Mouse (Mus musculus): ENCODE measurements around the gene Rab5b.

DNA sequence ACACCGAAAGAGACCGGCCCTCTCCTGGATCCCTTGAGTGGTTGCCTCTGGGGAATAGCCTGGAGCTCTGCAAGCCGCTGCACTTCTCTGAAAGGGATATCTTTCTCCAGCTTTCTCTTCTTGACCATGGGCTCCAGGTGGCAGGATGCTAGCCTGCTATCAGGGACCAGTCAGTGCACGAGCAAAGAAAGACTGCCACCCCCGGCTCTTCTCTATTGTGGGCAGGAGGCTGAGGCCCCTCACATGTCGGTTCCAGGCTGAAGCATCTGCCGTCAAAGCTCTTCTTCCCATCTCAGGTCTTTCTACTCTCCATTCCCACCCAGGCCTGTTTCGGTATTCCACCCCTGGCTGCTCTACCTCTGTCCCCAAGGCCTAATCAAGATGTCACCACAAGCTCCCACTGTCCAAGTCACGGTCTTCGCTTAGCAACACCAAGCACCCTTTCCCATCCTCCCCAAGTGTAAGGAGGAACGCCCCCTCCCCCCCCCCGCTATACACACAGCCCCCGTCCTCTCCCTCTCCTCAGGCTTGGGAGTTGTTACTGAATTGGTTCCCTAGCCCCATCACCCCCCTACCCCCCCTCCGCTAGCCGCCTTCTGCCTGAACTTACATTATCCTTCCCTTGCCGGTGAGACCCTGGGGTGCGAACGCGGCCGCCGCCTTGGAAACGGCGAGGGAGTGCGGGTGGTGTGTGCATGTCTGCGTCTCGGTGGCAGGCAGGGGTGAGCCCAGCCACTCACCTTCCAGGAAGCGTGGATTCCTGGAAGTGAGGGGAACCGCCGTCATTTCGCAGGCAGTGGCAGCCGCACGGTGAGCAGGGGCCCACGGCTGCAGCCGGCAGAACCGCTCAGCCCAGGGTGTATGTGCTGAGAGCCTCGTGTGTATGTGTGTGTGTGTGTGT, 50.7 kb downstream of the Rab5b start, which contains the start of gene Ikzf4:
- no peak for TF ChIP-seq CTCF (IDR thresholded peaks at IDR 0.05)
- TF ChIP-seq EP300 (IDR thresholded peaks at IDR 0.05) = no peak

Data from lung, postnatal 0 days (tissue).